11 mouse cellular contexts compared by ENCODE assay signal in genomic region chr1:82815941-82816716, GRCm38 (mm10). TPM values are rescaled to one million over a fixed set of nuclear protein-coding genes. Genes with fewer than 3 reads are reported as not detected.
DNase-seq lines count a peak whose midpoint lies in the region; ATAC-seq and TF ChIP-seq lines count a peak whose summit lies in the region.
"Had no signal": no experiment of that assay in that cellular context is flagged by ENCODE, and none has a peak within 500 bp of the region (broad histone marks: within the 10 kb centered on the region; RNA-seq: fewer than 3 reads in every experiment).

No protein-coding gene starts in this region.

- no peaks in the 10 kb centered on the region for H3K27me3 ChIP-seq in heart, embryonic 15.5 days
- H3K27me3 ChIP-seq in kidney, postnatal 0 days (ENCODE audit: insufficient read depth, low read length) = no peaks in the 10 kb centered on the region
- H3K27me3 ChIP-seq: neural tube, embryonic 12.5 days had no signal

- peak overlapping the region; percentile 20; the same call in 1 of the 2 replicates for H3K27ac ChIP-seq in heart, embryonic 15.5 days
- no peak overlapping the region for H3K27ac ChIP-seq in kidney, postnatal 0 days
- H3K27ac ChIP-seq: neural tube, embryonic 12.5 days had no signal

- H3K4me1 ChIP-seq in heart, embryonic 15.5 days (replicated peaks) = peaks cover 20% of the 10 kb centered on the region
- no peaks in the 10 kb centered on the region for H3K4me1 ChIP-seq in kidney, postnatal 0 days (replicated peaks; ENCODE audit: insufficient read depth, low read length)

- ATAC-seq in heart, embryonic 15.5 days (replicated peaks; ENCODE audit: insufficient number of reproducible peaks, insufficient read depth, low FRiP score, low read depth) = peak; percentile 73
- peak; percentile 57; the same call in 1 of the 2 replicates for ATAC-seq in kidney, postnatal 0 days (replicated peaks; ENCODE audit: low FRiP score, low read depth)
- ATAC-seq in megakaryocyte-erythroid progenitor cell, adult 5-6 weeks (replicated peaks; ENCODE audit: low FRiP score, low TSS enrichment, poor library complexity, severe bottlenecking) = peak; percentile 84
- ATAC-seq in inflammation-experienced regulatory T-cells, adult 6 months = no peak
- no peak for ATAC-seq in CD4-positive, CD25-positive, alpha-beta regulatory T cell, adult 4 months

- TF ChIP-seq CTCF in kidney, postnatal 0 days (IDR thresholded peaks at IDR 0.05; ENCODE audit: low read depth) = no peak

- H3K9me3 ChIP-seq in heart, embryonic 15.5 days (replicated peaks) = no peaks in the 10 kb centered on the region
- H3K9me3 ChIP-seq in kidney, postnatal 0 days (replicated peaks; ENCODE audit: low read length) = no peaks in the 10 kb centered on the region
- H3K9me3 ChIP-seq: neural tube, embryonic 12.5 days had no signal

- peak; percentile 42 for DNase-seq in adrenal gland, postnatal 14 days
- no peak for DNase-seq in adrenal gland, adult 18-20 months (ENCODE audit: low spot score in 2 of 2)
- DNase-seq in kidney, postnatal 0 days (ENCODE audit: low spot score) = no peak
- no peak for DNase-seq in cerebellum, postnatal 36 days

- H3K4me2 ChIP-seq in heart, embryonic 15.5 days = peak overlapping the region; percentile 51
- no peak overlapping the region for H3K4me2 ChIP-seq in kidney, postnatal 0 days (ENCODE audit: low read length)
- H3K4me2 ChIP-seq: neural tube, embryonic 12.5 days had no signal

- no peaks in the 10 kb centered on the region for H3K36me3 ChIP-seq in heart, embryonic 15.5 days
- H3K36me3 ChIP-seq in kidney, postnatal 0 days (ENCODE audit: insufficient read depth, low read length) = no peaks in the 10 kb centered on the region
- H3K36me3 ChIP-seq: neural tube, embryonic 12.5 days had no signal

- H3K9ac ChIP-seq in heart, embryonic 15.5 days = no peak overlapping the region
- no peak overlapping the region for H3K9ac ChIP-seq in kidney, postnatal 0 days (ENCODE audit: low read depth, low read length)
- H3K9ac ChIP-seq: neural tube, embryonic 12.5 days had no signal

- 29% methylated on average over 17 of the region's 17 CpGs for WGBS in heart, embryonic 15.5 days
- 57% methylated on average over 17 of the region's 17 CpGs for WGBS in kidney, postnatal 0 days

- peak overlapping the region; percentile 19; the same call in 1 of the 2 replicates for H3K4me3 ChIP-seq in heart, embryonic 15.5 days
- no peak overlapping the region for H3K4me3 ChIP-seq in kidney, postnatal 0 days (replicated peaks; ENCODE audit: low read depth, low read length)
- H3K4me3 ChIP-seq: neural tube, embryonic 12.5 days had no signal

RNA-seq across cellular contexts. Expression of gene Agfg1, which starts 23.2 kb away (rescaled TPM):
- 53.0 and 59.5 TPM in 2 replicates for total RNA-seq in adrenal gland, postnatal 14 days (2021)
- 10 to 100 TPM; 47.9 to 54.4 TPM for total RNA-seq in adrenal gland, adult 18-20 months (2021)
- 25.4 and 30.8 TPM in 2 replicates for polyA plus RNA-seq in heart, embryonic 15.5 days (2015; fragmentation: Nextera tagmentation; extraction: Ambion mirVana)
- polyA plus RNA-seq in kidney, postnatal 0 days (2015; fragmentation: Nextera tagmentation; extraction: Ambion mirVana) = 23.5 and 25.2 TPM in 2 replicates
- 30.1 and 39.6 TPM in 2 replicates for total RNA-seq in megakaryocyte-erythroid progenitor cell, adult 5-6 weeks (2014; fragmentation: Nextera tagmentation)
- 32.5 and 42.1 TPM in 2 replicates for total RNA-seq in megakaryocyte-erythroid progenitor cell, adult 5-6 weeks (2017)
- polyA plus RNA-seq in inflammation-experienced regulatory T-cells, adult 6 months (2017; shearing (Covaris generic)) = 10 to 100 TPM; 32.2 to 33.2 (median 32.6) TPM
- polyA plus RNA-seq in CD4-positive, CD25-positive, alpha-beta regulatory T cell, adult 4 months (2017; shearing (Covaris generic)) = 10 to 100 TPM; 18.8 to 32.8 TPM

RNA-seq across cellular contexts. Expression of gene Gm47791, which starts 45.1 kb away (rescaled TPM):
- not detected in 2 replicates for total RNA-seq in adrenal gland, postnatal 14 days (2021)
- not detected for total RNA-seq in adrenal gland, adult 18-20 months (2021)
- not detected in 2 replicates for polyA plus RNA-seq in heart, embryonic 15.5 days (2015; fragmentation: Nextera tagmentation; extraction: Ambion mirVana)
- polyA plus RNA-seq in kidney, postnatal 0 days (2015; fragmentation: Nextera tagmentation; extraction: Ambion mirVana) = not detected in 2 replicates
- not detected in 2 replicates for total RNA-seq in megakaryocyte-erythroid progenitor cell, adult 5-6 weeks (2014; fragmentation: Nextera tagmentation)
- total RNA-seq in megakaryocyte-erythroid progenitor cell, adult 5-6 weeks (2017) = not detected in 2 replicates
- not detected for polyA plus RNA-seq in inflammation-experienced regulatory T-cells, adult 6 months (2017; shearing (Covaris generic))
- not detected for polyA plus RNA-seq in CD4-positive, CD25-positive, alpha-beta regulatory T cell, adult 4 months (2017; shearing (Covaris generic))
- total RNA-seq: heart, adult 18-20 months had no signal
- polyA plus RNA-seq: brain, embryonic 14.5 days; neural tube, embryonic 12.5 days had no signal

RNA-seq across cellular contexts. Expression of gene Tm4sf20, which starts 47.9 kb away (rescaled TPM):
- not detected in 2 replicates for total RNA-seq in adrenal gland, postnatal 14 days (2021)
- total RNA-seq in adrenal gland, adult 18-20 months (2021) = not detected
- not detected in 2 replicates for polyA plus RNA-seq in heart, embryonic 15.5 days (2015; fragmentation: Nextera tagmentation; extraction: Ambion mirVana)
- 0.53 and 0.61 TPM in 2 replicates for polyA plus RNA-seq in kidney, postnatal 0 days (2015; fragmentation: Nextera tagmentation; extraction: Ambion mirVana)
- not detected in 2 replicates for total RNA-seq in megakaryocyte-erythroid progenitor cell, adult 5-6 weeks (2014; fragmentation: Nextera tagmentation)
- not detected in 2 replicates for total RNA-seq in megakaryocyte-erythroid progenitor cell, adult 5-6 weeks (2017)
- polyA plus RNA-seq in inflammation-experienced regulatory T-cells, adult 6 months (2017; shearing (Covaris generic)) = 1 to 10 TPM in 1 of 3 experiments, under 1 TPM in 1, not detected in 1; 0.40 to 1.1 TPM
- polyA plus RNA-seq in CD4-positive, CD25-positive, alpha-beta regulatory T cell, adult 4 months (2017; shearing (Covaris generic)) = 1 to 10 TPM in 1 of 2 experiments, under 1 TPM in 1; 0.43 to 1.4 TPM
- total RNA-seq: heart, adult 18-20 months had no signal
- polyA plus RNA-seq: brain, embryonic 14.5 days had no signal

Comparison
In these comparisons a context has a peak if more than half of its experiments do, and no peak if none do; other contexts are left out.
1. ATAC-seq: peak in heart, embryonic 15.5 days (single experiment), kidney, postnatal 0 days (single experiment) and megakaryocyte-erythroid progenitor cell, adult 5-6 weeks (single experiment); none in inflammation-experienced regulatory T-cells, adult 6 months (single experiment) and CD4-positive, CD25-positive, alpha-beta regulatory T cell, adult 4 months (single experiment).